Mouse (Mus musculus) cerebellum, adult 11-12 months (tissue): ENCODE data around the gene Ggact.
A peak's percentile ranks its signal among the peaks of the same experiment; 100 is the strongest.

Experiments used
- DNase-seq: peaks from one replicate; pipeline ENCODE4 v3.0.0; 2022

The Ggact gene

DNA sequence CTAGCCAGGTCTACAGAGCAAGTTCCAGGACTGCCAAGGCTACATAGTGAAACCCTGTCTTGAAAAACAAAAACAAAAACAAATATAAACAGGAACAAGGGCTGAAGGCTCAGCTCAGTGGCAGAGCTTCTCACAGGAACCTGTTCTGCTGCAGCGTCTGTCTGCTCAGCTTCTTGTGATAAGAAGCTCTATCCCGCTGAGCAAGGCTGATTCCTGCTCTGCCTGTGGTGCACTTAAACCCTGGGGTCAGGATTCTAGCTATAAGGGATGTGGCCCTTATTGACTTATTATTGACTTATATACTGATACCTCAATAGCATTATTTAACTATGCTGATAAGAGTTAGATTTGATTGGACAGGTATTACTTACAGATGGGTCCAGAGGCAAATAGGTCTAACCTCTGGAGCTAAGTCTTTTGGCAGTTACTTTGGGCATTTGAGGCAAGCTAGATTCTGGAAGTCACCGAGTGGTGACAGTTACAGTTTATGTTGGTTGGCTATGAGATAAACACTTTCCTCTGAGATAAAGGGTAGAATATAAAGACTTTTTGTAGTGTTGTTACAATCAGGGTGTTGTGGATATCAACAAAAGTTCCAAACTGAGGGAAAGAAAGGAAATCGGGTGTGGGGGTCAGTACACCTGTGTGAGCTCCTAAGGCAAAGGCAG, 48.0 kb downstream of the Ggact start:
- no peak for DNase-seq

DNA sequence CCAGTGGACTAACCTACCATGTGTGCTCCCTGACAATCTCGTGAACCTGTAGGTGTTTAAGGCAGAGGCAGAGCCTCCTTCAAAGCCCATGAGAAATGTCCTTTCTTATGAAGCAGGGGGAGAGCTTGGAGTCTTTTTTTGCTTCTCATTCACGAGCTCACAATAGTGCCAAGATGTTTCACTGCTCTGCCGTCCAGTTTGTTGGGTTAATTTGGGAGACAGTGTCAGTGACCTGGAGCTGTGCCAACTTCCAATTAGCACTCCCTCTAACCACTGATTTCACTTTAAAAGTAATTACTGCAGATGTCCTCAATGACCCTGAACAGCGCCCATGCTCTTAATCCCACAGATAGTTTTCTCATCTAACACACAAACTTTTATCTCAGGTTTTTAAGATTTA, 50.9 kb downstream of the Ggact start:
- DNase-seq: peak; percentile 21

DNA sequence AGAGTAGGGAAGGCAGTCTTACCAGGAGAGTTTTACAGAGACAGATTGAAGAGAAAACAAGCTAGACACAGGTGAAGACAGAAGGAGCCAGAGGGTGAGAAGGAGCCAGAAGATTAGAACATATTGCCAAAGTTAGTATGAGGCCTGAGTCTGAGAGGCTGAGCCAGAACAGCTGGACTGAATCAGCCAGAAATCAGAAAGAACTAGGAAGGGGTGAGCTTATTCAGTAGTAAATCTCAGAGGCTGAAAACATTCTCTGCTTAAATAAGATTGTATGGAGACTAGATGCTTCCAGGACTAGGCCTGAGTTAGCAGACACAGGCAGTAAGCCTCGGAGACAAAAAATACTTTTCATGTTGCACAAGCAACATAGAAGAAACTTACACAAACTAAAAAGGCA, 53.8 kb downstream of the Ggact start:
- no peak for DNase-seq

- no peak for DNase-seq
Observed at GRCm38 (mm10) chr14:122852506-122853057, 61.0 kb downstream of the Ggact start.

- DNase-seq: no peak
Observed at GRCm38 (mm10) chr14:122837018-122837417, 76.5 kb downstream of the Ggact start.

GRCm38 (mm10) chr14:122836221-122836620, 77.3 kb downstream of the Ggact start:
- no peak for DNase-seq

DNA sequence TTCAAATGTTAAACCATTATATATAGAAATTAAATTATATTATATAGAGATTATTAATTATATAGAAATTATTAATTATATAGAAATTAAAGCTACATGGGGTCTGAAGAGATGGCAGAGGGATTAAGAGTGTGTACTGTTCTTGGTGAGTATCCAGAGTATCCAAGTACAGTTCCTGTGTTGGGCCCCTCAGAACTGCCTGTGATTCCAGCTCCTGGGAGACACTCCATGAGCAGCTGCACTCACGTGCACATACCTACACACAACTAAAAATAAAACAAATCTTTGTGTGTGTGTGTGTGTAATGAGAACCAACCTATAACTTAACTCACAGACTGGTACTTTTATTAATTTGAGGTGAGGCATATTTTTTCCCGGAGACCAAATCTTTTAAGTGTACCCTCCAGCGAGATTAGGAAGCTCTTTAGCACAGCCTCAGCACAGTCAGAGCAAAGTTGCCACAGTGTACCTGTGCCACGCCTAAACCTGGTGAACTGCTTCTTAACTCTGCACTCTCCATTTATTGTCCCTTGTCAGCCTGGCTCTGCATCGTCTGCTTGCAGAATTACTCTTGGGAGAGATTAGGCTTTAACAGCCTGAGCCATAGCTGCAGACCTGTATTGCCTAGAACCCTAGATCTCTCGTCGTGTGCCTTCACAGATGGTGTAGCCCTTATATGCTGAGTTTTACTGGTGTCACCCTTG, 77.9 kb downstream of the Ggact start:
- no peak for DNase-seq

DNA sequence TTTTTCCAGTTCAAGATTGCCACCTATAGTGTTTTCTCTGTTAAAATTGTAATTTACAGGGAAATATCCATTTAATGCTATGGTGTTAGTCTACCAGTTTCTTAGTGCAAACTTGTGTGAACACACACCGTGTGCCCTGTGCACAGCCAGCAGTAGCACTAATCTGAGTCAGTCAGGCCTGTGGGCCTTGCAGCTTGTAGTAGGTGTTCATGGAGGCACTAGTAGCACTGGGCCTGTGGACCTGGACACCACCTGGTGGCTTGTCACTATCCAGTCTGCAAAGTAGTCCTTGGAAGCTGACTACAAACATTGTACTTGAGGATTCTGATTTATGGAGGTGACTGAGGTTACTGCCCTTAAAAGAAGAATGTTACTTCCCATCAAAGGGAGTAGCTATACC, 78.8 kb downstream of the Ggact start:
- DNase-seq: no peak

DNA sequence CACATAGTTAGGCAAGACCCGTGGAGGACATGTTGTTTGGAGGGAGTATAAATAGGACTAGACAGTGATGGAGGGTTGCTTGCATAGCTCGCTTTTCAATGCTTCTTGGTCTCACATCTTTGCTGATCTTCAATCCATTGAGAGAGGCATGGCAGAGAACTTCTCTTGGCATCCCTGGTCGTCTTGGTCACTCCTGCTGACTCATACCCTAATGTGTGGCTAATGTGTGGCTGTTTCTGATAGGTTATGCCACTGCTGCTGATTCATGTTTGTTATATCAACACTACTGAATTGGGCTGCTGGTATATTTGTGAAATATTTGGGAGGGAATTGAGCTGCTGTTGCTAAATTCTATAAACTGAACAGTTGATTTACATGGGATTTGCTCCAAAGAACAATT, 79.9 kb downstream of the Ggact start:
- DNase-seq: no peak

- DNase-seq: no peak
Observed at GRCm38 (mm10) chr14:122830433-122830832, 83.1 kb downstream of the Ggact start.

DNA sequence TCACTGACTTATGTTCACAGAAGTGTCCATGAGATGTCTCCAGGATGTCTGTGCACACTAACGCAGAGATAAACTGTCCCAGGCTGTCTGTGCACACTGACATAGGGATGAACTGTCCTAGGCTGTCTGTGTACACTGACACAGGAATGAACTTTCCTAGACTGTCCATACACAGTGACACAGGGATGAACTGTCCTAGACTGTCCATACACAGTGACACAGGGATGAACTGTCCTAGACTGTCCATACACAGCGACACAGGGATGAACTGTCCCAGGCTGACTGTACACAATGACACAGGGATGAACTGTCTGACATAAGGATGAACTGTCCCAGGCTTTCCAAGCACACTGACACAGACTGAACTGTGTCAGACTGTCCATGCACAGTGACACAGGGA, 88.1 kb downstream of the Ggact start:
- no peak for DNase-seq

- no peak for DNase-seq
Observed at GRCm38 (mm10) chr14:122823791-122824190, 89.8 kb downstream of the Ggact start.

GRCm38 (mm10) chr14:122821002-122821401, 92.6 kb downstream of the Ggact start:
- DNase-seq: no peak

GRCm38 (mm10) chr14:122800296-122800695, 113.3 kb downstream of the Ggact start:
- no peak for DNase-seq

GRCm38 (mm10) chr14:122793368-122793767, 120.2 kb downstream of the Ggact start:
- no peak for DNase-seq

- no peak for DNase-seq
Observed at GRCm38 (mm10) chr14:122790111-122790510, 123.4 kb downstream of the Ggact start.

GRCm38 (mm10) chr14:122788199-122788598, 125.4 kb downstream of the Ggact start:
- DNase-seq: no peak

GRCm38 (mm10) chr14:122784701-122785100, 128.9 kb downstream of the Ggact start:
- no peak for DNase-seq

DNA sequence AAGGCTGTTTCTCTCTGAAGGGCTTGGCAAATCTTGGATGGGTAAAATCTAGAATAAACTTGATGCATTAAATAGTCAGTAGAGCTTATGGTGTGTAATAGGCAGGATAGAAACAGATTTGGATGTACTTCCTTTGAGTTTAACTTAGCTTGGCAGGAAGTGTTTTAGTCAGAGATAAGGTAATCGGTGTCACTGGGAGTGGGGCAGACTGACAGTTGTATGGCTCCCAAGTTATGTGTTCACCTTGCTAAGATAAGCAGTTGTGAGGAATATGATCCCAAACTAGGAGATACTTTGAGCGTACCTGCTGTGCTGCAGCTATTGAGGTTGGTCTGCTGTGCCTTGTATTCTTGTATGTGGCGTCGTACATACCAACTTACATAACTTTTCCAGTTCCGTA, 147.1 kb downstream of the Ggact start:
- no peak for DNase-seq
